ENCODE assay signal across 8 mouse cellular contexts in genomic region chr3:96209242-96209641, GRCm38 (mm10). TPM values are rescaled to one million over a fixed set of nuclear protein-coding genes. Genes with fewer than 3 reads are reported as not detected.
DNase-seq lines count a peak whose midpoint lies in the region; ATAC-seq and TF ChIP-seq lines count a peak whose summit lies in the region.

No protein-coding gene starts in this region.

- H3K27ac ChIP-seq in kidney, adult 2 months (ENCODE audit: insufficient read depth, low read depth, low read length), result no peak overlapping the region
- H3K27ac ChIP-seq in kidney, embryonic 16.5 days (ENCODE audit: low read length), result no peak overlapping the region
- H3K27ac ChIP-seq in neural tube, embryonic 15.5 days (replicated peaks), result no peak overlapping the region

- ATAC-seq in kidney, embryonic 16.5 days (ENCODE audit: low FRiP score, low TSS enrichment), result no peak
- ATAC-seq in neural tube, embryonic 15.5 days (ENCODE audit: low FRiP score), result no peak

- H3K36me3 ChIP-seq in kidney, adult 2 months (ENCODE audit: control insufficient read depth, insufficient read depth, low read length), result no peaks in the 10 kb centered on the region
- H3K36me3 ChIP-seq in kidney, embryonic 16.5 days (ENCODE audit: insufficient read depth, low read length), result no peaks in the 10 kb centered on the region
- H3K36me3 ChIP-seq in neural tube, embryonic 15.5 days, result no peaks in the 10 kb centered on the region

- H3K9me3 ChIP-seq in kidney, embryonic 16.5 days (ENCODE audit: low read length), result no peaks in the 10 kb centered on the region
- H3K9me3 ChIP-seq in neural tube, embryonic 15.5 days (replicated peaks), result no peaks in the 10 kb centered on the region

- no peaks in the 10 kb centered on the region for H3K27me3 ChIP-seq in kidney, adult 2 months (replicated peaks; ENCODE audit: control insufficient read depth, insufficient read depth, low read length)
- H3K27me3 ChIP-seq in kidney, embryonic 16.5 days (ENCODE audit: insufficient read depth, low read length), result 0 out of 2 replicates have a peak, but pooled peaks cover 5% of the 10 kb centered on the region
- no peaks in the 10 kb centered on the region for H3K27me3 ChIP-seq in neural tube, embryonic 15.5 days (replicated peaks)

- H3K9ac ChIP-seq in kidney, embryonic 16.5 days (replicated peaks; ENCODE audit: low read length), result no peak overlapping the region
- H3K9ac ChIP-seq in neural tube, embryonic 15.5 days (replicated peaks), result no peak overlapping the region

- peak; percentile 30; the same call in 1 of the 2 replicates for TF ChIP-seq CTCF in kidney, adult 2 months (conservative IDR thresholded peaks at IDR 0.05; ENCODE audit: insufficient read depth, insufficient read length, low read depth, low read length)

- no peak overlapping the region for H3K4me3 ChIP-seq in kidney, adult 2 months (ENCODE audit: insufficient read depth, low read depth, low read length)
- H3K4me3 ChIP-seq in kidney, embryonic 16.5 days (ENCODE audit: low read length), result no peak overlapping the region
- no peak overlapping the region for H3K4me3 ChIP-seq in neural tube, embryonic 15.5 days (replicated peaks)

- TF ChIP-seq POLR2A in kidney, adult 2 months (IDR thresholded peaks at IDR 0.05; ENCODE audit: low read depth, low read length), result no peak

- H3K4me2 ChIP-seq in kidney, embryonic 16.5 days (replicated peaks; ENCODE audit: low read depth, low read length), result no peak overlapping the region
- H3K4me2 ChIP-seq in neural tube, embryonic 15.5 days, result no peak overlapping the region

- 34% methylated on average over 15 of the region's 15 CpGs for WGBS in kidney, adult 2 months
- 27% methylated on average over 15 of the region's 15 CpGs for WGBS in kidney, embryonic 16.5 days
- 33% methylated on average over 15 of the region's 15 CpGs for WGBS in neural tube, embryonic 15.5 days

- H3K4me1 ChIP-seq in kidney, adult 2 months (ENCODE audit: control insufficient read depth, insufficient read depth, low read length), result no peaks in the 10 kb centered on the region
- H3K4me1 ChIP-seq in kidney, embryonic 16.5 days (ENCODE audit: insufficient read depth, low read length), result peaks cover 3% of the 10 kb centered on the region; the same call in 1 of the 2 replicates
- no peaks in the 10 kb centered on the region for H3K4me1 ChIP-seq in neural tube, embryonic 15.5 days

- peak; percentile 45 for DNase-seq in adrenal gland, adult 2 months
- no peak for DNase-seq in adrenal gland, postnatal 4 days (ENCODE audit: low spot score in 2 of 2)
- DNase-seq in kidney, adult 2 months, result peak; percentile 33
- DNase-seq in neural tube, embryonic 10.5 days (ENCODE audit: extremely low spot score, low spot score), result peak; percentile 24
- peak; percentile 59 for DNase-seq in testis, postnatal 10 days (ENCODE audit: low spot score)
- no peak for DNase-seq in urinary bladder, postnatal 14 days (ENCODE audit: low spot score)

RNA-seq across cellular contexts. Expression of gene Bola1, which starts 10.3 kb away (rescaled TPM):
- 10 to 100 TPM; 29.6 to 38.9 TPM for total RNA-seq in adrenal gland, adult 2 months (2021)
- 95.5 and 96.5 TPM in 2 replicates for polyA plus RNA-seq in adrenal gland, adult 2 months (2012; rRNA removed)
- total RNA-seq in adrenal gland, postnatal 4 days (2021), result 10 to 100 TPM; 30.6 to 33.1 TPM
- 67.8 and 79.8 TPM in 2 replicates for polyA plus RNA-seq in kidney, adult 2 months (2012; rRNA removed)
- polyA plus RNA-seq in kidney, embryonic 16.5 days (2015; fragmentation: Nextera tagmentation; extraction: Ambion mirVana), result 50.1 and 51.3 TPM in 2 replicates
- 53.9 and 58.6 TPM in 2 replicates for polyA plus RNA-seq in neural tube, embryonic 15.5 days (2015; fragmentation: Nextera tagmentation; extraction: Ambion mirVana)

RNA-seq across cellular contexts. Expression of gene Hist2h2ab, which starts 10.4 kb away (rescaled TPM):
- 1 to 10 TPM; 3.1 to 8.3 TPM for total RNA-seq in adrenal gland, adult 2 months (2021)
- polyA plus RNA-seq in adrenal gland, adult 2 months (2012; rRNA removed), result 0.93 and 4.7 TPM in 2 replicates
- total RNA-seq in adrenal gland, postnatal 4 days (2021), result 10 to 100 TPM; 27.8 to 28.5 TPM
- polyA plus RNA-seq in kidney, adult 2 months (2012; rRNA removed), result 0.66 and 1.7 TPM in 2 replicates
- polyA plus RNA-seq in kidney, embryonic 16.5 days (2015; fragmentation: Nextera tagmentation; extraction: Ambion mirVana), result 0.87 TPM in 1 of 2 replicates, not detected in the other
- polyA plus RNA-seq in neural tube, embryonic 15.5 days (2015; fragmentation: Nextera tagmentation; extraction: Ambion mirVana), result 0.47 TPM in 1 of 2 replicates, not detected in the other

RNA-seq across cellular contexts. Expression of gene Hist2h2ac, which starts 11.4 kb away (rescaled TPM):
- total RNA-seq in adrenal gland, adult 2 months (2021), result 10 to 100 TPM; 41.3 to 58.9 TPM
- 5.1 TPM in 2 replicates for polyA plus RNA-seq in adrenal gland, adult 2 months (2012; rRNA removed)
- total RNA-seq in adrenal gland, postnatal 4 days (2021), result 100 to 1,000 TPM; 211 to 243 TPM
- polyA plus RNA-seq in kidney, adult 2 months (2012; rRNA removed), result 3.7 and 6.3 TPM in 2 replicates
- 7.0 and 7.5 TPM in 2 replicates for polyA plus RNA-seq in kidney, embryonic 16.5 days (2015; fragmentation: Nextera tagmentation; extraction: Ambion mirVana)
- 0.72 and 3.5 TPM in 2 replicates for polyA plus RNA-seq in neural tube, embryonic 15.5 days (2015; fragmentation: Nextera tagmentation; extraction: Ambion mirVana)

RNA-seq across cellular contexts. Expression of gene Hist2h2be, which starts 11.7 kb away (rescaled TPM):
- total RNA-seq in adrenal gland, adult 2 months (2021), result 10 to 100 TPM; 15.6 to 23.5 TPM
- polyA plus RNA-seq in adrenal gland, adult 2 months (2012; rRNA removed), result 6.1 and 6.4 TPM in 2 replicates
- total RNA-seq in adrenal gland, postnatal 4 days (2021), result 10 to 100 TPM; 12.4 to 13.7 TPM
- polyA plus RNA-seq in kidney, adult 2 months (2012; rRNA removed), result 5.1 and 6.0 TPM in 2 replicates
- 11.1 and 16.9 TPM in 2 replicates for polyA plus RNA-seq in kidney, embryonic 16.5 days (2015; fragmentation: Nextera tagmentation; extraction: Ambion mirVana)
- polyA plus RNA-seq in neural tube, embryonic 15.5 days (2015; fragmentation: Nextera tagmentation; extraction: Ambion mirVana), result 4.0 and 4.6 TPM in 2 replicates

RNA-seq across cellular contexts. Expression of gene Sv2a, which starts 28.3 kb away (rescaled TPM):
- total RNA-seq in adrenal gland, adult 2 months (2021), result 10 to 100 TPM in 1 of 2 experiments, 1 to 10 TPM in 1; 5.7 to 14.1 TPM
- 3.3 and 3.6 TPM in 2 replicates for polyA plus RNA-seq in adrenal gland, adult 2 months (2012; rRNA removed)
- total RNA-seq in adrenal gland, postnatal 4 days (2021), result 10 to 100 TPM; 18.1 to 24.7 TPM
- polyA plus RNA-seq in kidney, adult 2 months (2012; rRNA removed), result 20.8 and 27.3 TPM in 2 replicates
- polyA plus RNA-seq in kidney, embryonic 16.5 days (2015; fragmentation: Nextera tagmentation; extraction: Ambion mirVana), result 5.1 TPM in 2 replicates
- polyA plus RNA-seq in neural tube, embryonic 15.5 days (2015; fragmentation: Nextera tagmentation; extraction: Ambion mirVana), result 110 and 136 TPM in 2 replicates

Comparison
In these comparisons a context has a peak if more than half of its experiments do, and no peak if none do; other contexts are left out.
1. DNase-seq: peak in adrenal gland, adult 2 months (single experiment), kidney, adult 2 months (single experiment), neural tube, embryonic 10.5 days (single experiment) and testis, postnatal 10 days (single experiment); none in adrenal gland, postnatal 4 days (0 of 2) and urinary bladder, postnatal 14 days (single experiment).